Mouse (Mus musculus): ENCODE measurements around the gene Dnase1.

The Dnase1 gene

GRCm38 (mm10) chr16:4087214-4087913 is 50.6 kb downstream of the Dnase1 start:
- no peak for TF ChIP-seq GATA4 (IDR thresholded peaks at IDR 0.05; ENCODE audit: insufficient replicate concordance, low read length)

Measured in liver, adult (tissue).